Mouse (Mus musculus): Measurements from ENCODE around the gene Apoc3.

- TF ChIP-seq CTCF (IDR thresholded peaks at IDR 0.05), result no peak
- TF ChIP-seq POLR2A (IDR thresholded peaks at IDR 0.05; ENCODE audit: insufficient read depth, low read depth, low read length), result no peak
- TF ChIP-seq EP300 (IDR thresholded peaks at IDR 0.05; ENCODE audit: insufficient read depth, low read depth, low read length), result no peak
Observed at GRCm38 (mm10) chr9:46272070-46272469, 36.6 kb upstream of the Apoc3 start.
